Mouse (Mus musculus) testis, adult 2 months (tissue): ENCODE data around the gene Gnl1.

ENCODE experiments used
- CTCF ChIP-seq: fragments of 200-500 bp; IDR thresholded peaks from 2 replicates; pipeline ENCODE4 v1.5.1; 2012; ENCODE audit warnings: low read depth, mild to moderate bottlenecking, inconsistent platforms, low read length, moderate library complexity; ENCODE audit not compliant: control insufficient read depth, insufficient read depth, insufficient replicate concordance
- POLR2A ChIP-seq: fragments of 200-500 bp; IDR thresholded peaks from 2 replicates; pipeline ENCODE4 v1.6.1; 2012; ENCODE audit warnings: low read depth, mild to moderate bottlenecking, inconsistent platforms, low read length, moderate library complexity; ENCODE audit not compliant: control insufficient read depth

GRCm38 (mm10) chr17:36001121-36001897 is 21.7 kb downstream of the Gnl1 start:
- TF ChIP-seq CTCF: no peak
- no peak for TF ChIP-seq POLR2A
